Mouse (Mus musculus) liver, embryonic 15.5 days (tissue): ENCODE data around the gene Lrrc4b. TPM values are rescaled to one million over a fixed set of nuclear protein-coding genes. Genes with fewer than 3 reads are reported as not detected.
A peak's percentile ranks its signal among the peaks of the same experiment; 100 is the strongest.

Experiments used
- ATAC-seq: fragments of 200-750 bp; cut with Nextera tagmentation; 2 replicates; pipeline ENCODE4 v1.8.0; 2017; ENCODE audit warnings: moderate number of reproducible peaks, mild to moderate bottlenecking, moderate library complexity; ENCODE audit not compliant: insufficient read depth
- H3K27ac ChIP-seq: fragments of 300-500 bp; sonication (generic); replicated peaks from 2 replicates; pipeline ENCODE4 v1.5.1; 2015; ENCODE audit warnings: mild to moderate bottlenecking, inconsistent platforms
- H3K27me3 ChIP-seq: fragments of 300-500 bp; sonication (generic); 2 replicates; pipeline ENCODE4 v1.6.1; 2015; ENCODE audit warnings: mild to moderate bottlenecking, inconsistent platforms
- H3K36me3 ChIP-seq: fragments of 300-500 bp; sonication (generic); replicated peaks from 2 replicates; pipeline ENCODE4 v1.6.1; 2015; ENCODE audit warnings: moderate library complexity, mild to moderate bottlenecking, inconsistent platforms
- H3K4me1 ChIP-seq: fragments of 300-500 bp; sonication (generic); replicated peaks from 2 replicates; pipeline ENCODE4 v1.6.1; 2015; ENCODE audit warnings: inconsistent platforms
- H3K4me2 ChIP-seq: fragments of 300-500 bp; sonication (generic); 2 replicates; pipeline ENCODE4 v1.6.1; 2015; ENCODE audit warnings: moderate library complexity, mild to moderate bottlenecking, inconsistent platforms
- H3K4me3 ChIP-seq: fragments of 300-500 bp; sonication (generic); replicated peaks from 2 replicates; pipeline ENCODE4 v1.5.1; 2015; ENCODE audit warnings: mild to moderate bottlenecking, inconsistent platforms
- H3K9ac ChIP-seq: fragments of 300-500 bp; sonication (generic); 2 replicates; pipeline ENCODE4 v1.6.1; 2015; ENCODE audit warnings: moderate library complexity, mild to moderate bottlenecking, inconsistent platforms
- H3K9me3 ChIP-seq: fragments of 300-500 bp; sonication (generic); replicated peaks from 2 replicates; pipeline ENCODE4 v1.6.1; 2016; ENCODE audit warnings: inconsistent platforms
- WGBS: fragments of 180-500 bp; shearing (Covaris S2); methylation state at CpG from one replicate; pipeline ENCODE4 v1.1.7; 2015; ENCODE audit warnings: mixed read lengths; ENCODE audit not compliant: insufficient replicate concordance; 5-methylcytosine and 5-hydroxymethylcytosine counted together
- polyA plus RNA-seq: library from polyadenylated mRNA; unstranded; fragments of >200 nt; fragmentation: Nextera tagmentation; extraction: Ambion mirVana; gene quantifications from 2 replicates; pipeline ENCODE4 v1.2.1, GENCODE M21; 2015

The Lrrc4b gene
- polyA plus RNA-seq, 1 experiment from 2014 or later: not detected

DNA sequence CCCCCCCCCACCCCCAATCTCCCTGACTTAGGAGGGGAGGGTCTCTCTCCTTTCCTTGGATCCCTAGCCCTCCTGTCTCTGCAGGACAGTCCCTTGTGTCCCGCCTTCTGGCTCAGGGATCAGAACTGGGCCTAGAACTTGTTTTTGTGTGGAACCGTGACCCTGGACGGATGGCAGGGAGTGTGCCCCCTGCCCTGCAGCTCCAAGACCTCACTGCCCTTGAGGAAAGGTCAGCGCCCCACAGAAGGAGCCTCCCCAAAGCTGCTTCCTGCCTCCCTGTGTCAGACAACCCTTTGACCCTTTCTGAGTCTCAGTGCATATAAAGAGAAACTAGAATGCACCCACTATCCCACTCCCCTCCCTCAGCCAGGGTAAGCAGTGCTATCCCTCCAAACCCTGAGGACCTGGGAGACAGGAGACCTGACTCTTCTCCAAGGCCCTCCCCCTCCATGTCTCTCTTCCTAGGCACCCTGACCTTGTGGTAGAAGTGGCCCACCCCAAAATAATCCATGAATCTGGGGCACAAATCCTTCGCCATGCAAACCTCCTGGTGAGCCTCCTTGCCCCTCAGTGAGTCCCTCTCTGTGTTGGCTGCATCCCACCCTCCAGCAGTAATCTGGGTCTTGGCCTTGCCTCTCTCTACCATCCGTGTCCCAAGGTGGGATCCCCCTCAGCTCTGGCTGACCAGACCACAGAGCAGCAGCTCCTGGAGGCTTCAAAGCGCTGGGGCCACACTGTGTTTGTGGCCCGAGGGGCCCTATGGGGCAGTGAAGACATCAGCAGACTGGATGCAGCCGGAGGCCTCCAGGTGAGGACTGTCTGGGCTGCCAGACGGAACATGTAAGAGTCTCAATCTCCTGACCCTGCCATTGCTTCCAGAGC, 37.4 kb downstream of the Lrrc4b start:
- no peak overlapping the region for H3K4me3 ChIP-seq
- H3K4me1 ChIP-seq: peaks cover 85% of the 10 kb centered on the region
- peaks cover 43% of the 10 kb centered on the region for H3K27me3 ChIP-seq
- H3K4me2 ChIP-seq: peak overlapping the region; percentile 84
- ATAC-seq: no peak
- no peaks in the 10 kb centered on the region for H3K9me3 ChIP-seq
- H3K9ac ChIP-seq: no peak overlapping the region; the same call in 1 of the 2 replicates
- 74% methylated on average over 10 of the region's 10 CpGs for WGBS
- H3K36me3 ChIP-seq: peaks cover 23% of the 10 kb centered on the region
- H3K27ac ChIP-seq: 0 out of 2 replicates have a peak overlapping the region, but pooled peaks have one; percentile 93

GRCm38 (mm10) chr7:44466888-44467311, 38.1 kb downstream of the Lrrc4b start:
- 77% methylated on average over 16 of the region's 16 CpGs for WGBS
- H3K4me2 ChIP-seq: peak overlapping the region; percentile 84
- peak overlapping the region; percentile 93 for H3K27ac ChIP-seq
- peaks cover 28% of the 10 kb centered on the region for H3K36me3 ChIP-seq
- no peak overlapping the region for H3K9ac ChIP-seq
- peaks cover 37% of the 10 kb centered on the region for H3K27me3 ChIP-seq
- H3K9me3 ChIP-seq: no peaks in the 10 kb centered on the region
- no peak for ATAC-seq
- H3K4me3 ChIP-seq: peak overlapping the region; percentile 82
- H3K4me1 ChIP-seq: peaks cover 91% of the 10 kb centered on the region

- peak; percentile 86 for ATAC-seq
- Histone ChIP-seq H3K4me2 (peak within 1 kb of the TSS; percentile 84), H3K9ac (peak within 1 kb of the TSS; percentile 84), H3K36me3 (peaks cover 28% of the 10 kb centered on the region), H3K27ac (peak within 1 kb of the TSS; percentile 93), H3K27me3 (peaks cover 32% of the 10 kb centered on the region), H3K4me1 (peaks cover 96% of the 10 kb centered on the region), H3K4me3 (peak within 1 kb of the TSS; percentile 82), H3K9me3 (no peaks in the 10 kb centered on the region)
- under 1% methylated on average over 42 of the region's 42 CpGs for WGBS
Measured at GRCm38 (mm10) chr7:44467811-44468411, 39.1 kb downstream of the Lrrc4b start, which contains the start of gene Josd2. Gene Josd2 (plus strand): TSS chr7:44467980.

DNA sequence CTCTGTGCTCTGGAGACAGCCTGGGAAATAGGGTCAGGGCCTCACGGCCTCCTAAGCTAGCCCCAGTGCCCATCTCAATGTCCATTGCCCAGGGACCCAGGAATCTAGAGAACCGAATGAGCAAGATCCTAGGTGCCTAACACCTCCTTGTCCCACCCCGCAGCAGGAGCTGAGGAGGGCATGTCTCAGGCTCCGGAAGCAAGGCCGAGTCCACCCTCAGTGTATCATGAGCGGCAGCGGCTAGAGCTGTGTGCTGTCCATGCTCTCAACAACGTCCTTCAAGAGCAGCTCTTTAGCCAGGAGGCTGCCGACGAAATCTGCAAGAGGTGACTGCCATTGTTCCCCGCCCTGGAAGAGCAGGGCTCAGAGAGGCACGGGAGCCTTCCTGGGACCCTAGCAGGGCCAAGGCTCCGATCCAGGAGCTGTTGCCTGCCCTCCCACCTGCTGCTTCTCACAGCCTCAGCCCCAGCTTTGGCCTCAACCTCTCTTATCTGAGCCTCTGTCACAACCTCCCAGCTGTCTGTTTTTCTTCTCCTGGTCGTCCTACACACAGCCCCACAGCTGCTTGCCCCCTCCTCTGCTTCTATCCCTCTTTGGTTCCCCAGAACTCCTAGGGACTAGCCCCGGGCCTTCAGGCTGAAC, 39.9 kb downstream of the Lrrc4b start:
- Histone ChIP-seq H3K4me3 (peak overlapping the region; percentile 82), H3K4me2 (peak overlapping the region; percentile 84), H3K27ac (peak overlapping the region; percentile 93), H3K4me1 (peaks cover 94% of the 10 kb centered on the region), H3K9me3 (no peaks in the 10 kb centered on the region), H3K27me3 (peaks cover 30% of the 10 kb centered on the region), H3K36me3 (peaks cover 28% of the 10 kb centered on the region), H3K9ac (peak overlapping the region; percentile 84)
- ATAC-seq: peak; percentile 10; the same call in 1 of the 2 replicates
- WGBS: 44% methylated on average over 15 of the region's 15 CpGs

DNA sequence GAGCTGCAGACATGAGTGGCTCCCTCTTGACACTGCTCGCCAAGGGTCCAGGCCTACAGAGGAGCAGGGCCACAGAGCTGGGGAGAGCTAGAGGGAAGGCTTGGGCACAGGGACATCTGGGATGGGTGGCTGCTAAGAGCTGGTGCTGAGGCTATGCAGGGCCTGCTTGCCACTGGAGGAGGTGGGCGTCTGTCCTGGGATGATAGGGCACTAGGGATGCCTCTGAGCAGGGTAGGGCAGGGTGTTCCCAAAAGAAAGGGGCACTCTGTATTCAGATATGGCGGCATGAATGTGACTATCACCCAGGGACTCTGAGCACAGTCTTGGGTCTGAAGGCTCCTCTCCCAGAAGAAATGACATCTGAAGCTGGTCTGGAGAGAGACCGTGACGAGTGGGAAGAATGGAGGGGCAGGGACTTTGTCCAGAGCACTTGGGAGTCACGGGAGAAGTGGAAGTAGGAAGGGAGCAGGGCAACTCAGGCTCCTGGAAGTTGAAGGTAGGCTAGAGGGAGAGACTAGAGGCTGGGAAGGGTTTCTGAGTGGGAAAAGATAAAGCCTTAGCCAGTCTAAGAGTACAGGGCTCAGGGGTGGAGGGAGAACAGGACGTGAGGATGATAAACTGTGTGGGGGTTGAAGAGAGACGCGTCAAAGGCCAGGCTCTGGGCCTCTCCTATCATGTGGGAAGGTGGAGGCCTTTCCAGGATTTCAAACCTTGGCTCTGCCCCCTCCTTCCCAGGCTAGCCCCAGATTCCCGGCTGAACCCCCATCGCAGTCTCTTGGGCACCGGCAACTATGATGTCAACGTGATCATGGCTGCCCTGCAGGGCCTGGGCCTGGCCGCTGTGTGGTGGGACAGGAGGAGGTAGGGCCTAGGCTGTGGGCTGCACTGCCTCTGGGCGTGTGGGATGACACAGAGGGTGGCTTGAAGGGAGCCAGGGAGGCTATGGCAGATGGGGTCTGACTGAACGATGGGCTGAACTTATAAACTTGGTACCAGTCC, 41.2 kb downstream of the Lrrc4b start:
- peak; percentile 59 for ATAC-seq
- H3K9me3 ChIP-seq: no peaks in the 10 kb centered on the region
- H3K4me1 ChIP-seq: peaks cover 91% of the 10 kb centered on the region
- peak overlapping the region; percentile 93 for H3K27ac ChIP-seq
- H3K27me3 ChIP-seq: peaks cover 30% of the 10 kb centered on the region
- peak overlapping the region; percentile 82 for H3K4me3 ChIP-seq
- H3K9ac ChIP-seq: peak overlapping the region; percentile 84
- H3K36me3 ChIP-seq: peaks cover 28% of the 10 kb centered on the region
- peak overlapping the region; percentile 84 for H3K4me2 ChIP-seq
- 53% methylated on average over 16 of the region's 16 CpGs for WGBS

- Histone ChIP-seq H3K27me3 (peaks cover 33% of the 10 kb centered on the region), H3K9me3 (no peaks in the 10 kb centered on the region), H3K4me3 (peak overlapping the region; percentile 82), H3K4me1 (peaks cover 88% of the 10 kb centered on the region), H3K4me2 (peak overlapping the region; percentile 84), H3K36me3 (peaks cover 28% of the 10 kb centered on the region), H3K9ac (peak overlapping the region; percentile 84; the same call in 1 of the 2 replicates), H3K27ac (peak overlapping the region; percentile 93)
- WGBS: 72% methylated on average over 16 of the region's 16 CpGs
- ATAC-seq: no peak
Measured at GRCm38 (mm10) chr7:44470696-44471612, 42.1 kb downstream of the Lrrc4b start.

GRCm38 (mm10) chr7:44471880-44472557, 43.2 kb downstream of the Lrrc4b start:
- no peak overlapping the region for H3K4me2 ChIP-seq
- H3K4me1 ChIP-seq: peaks cover 77% of the 10 kb centered on the region
- H3K27ac ChIP-seq: peak overlapping the region; percentile 93
- H3K9ac ChIP-seq: no peak overlapping the region; the same call in 1 of the 2 replicates
- H3K27me3 ChIP-seq: peaks cover 44% of the 10 kb centered on the region
- H3K4me3 ChIP-seq: no peak overlapping the region
- peaks cover 28% of the 10 kb centered on the region for H3K36me3 ChIP-seq
- H3K9me3 ChIP-seq: no peaks in the 10 kb centered on the region
- WGBS: 53% methylated on average over 6 of the region's 6 CpGs
- no peak for ATAC-seq

DNA sequence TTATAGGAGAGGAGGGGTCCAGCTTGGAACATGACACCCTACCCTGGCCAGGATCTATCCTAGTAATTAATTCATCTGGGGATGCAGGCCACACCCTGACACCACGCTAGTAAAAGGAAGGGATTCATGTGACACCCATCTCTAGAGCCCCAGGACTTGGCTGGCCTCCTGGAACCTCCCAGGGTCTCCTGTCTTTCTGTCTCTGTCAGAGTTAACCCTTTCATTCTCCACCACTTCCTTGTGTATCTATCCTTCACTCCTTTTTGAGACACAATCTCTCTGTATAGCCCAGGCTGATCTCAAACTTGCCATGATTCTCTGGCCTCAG, 43.7 kb downstream of the Lrrc4b start:
- Histone ChIP-seq H3K4me2 (no peak overlapping the region), H3K9ac (0 out of 2 replicates have a peak overlapping the region, but pooled peaks have one; percentile 36), H3K27ac (no peak overlapping the region), H3K27me3 (peaks cover 49% of the 10 kb centered on the region), H3K9me3 (no peaks in the 10 kb centered on the region), H3K36me3 (peaks cover 28% of the 10 kb centered on the region), H3K4me3 (no peak overlapping the region), H3K4me1 (peaks cover 72% of the 10 kb centered on the region)
- ATAC-seq: no peak
- 30% methylated on average over 1 of the region's 1 CpGs for WGBS

DNA sequence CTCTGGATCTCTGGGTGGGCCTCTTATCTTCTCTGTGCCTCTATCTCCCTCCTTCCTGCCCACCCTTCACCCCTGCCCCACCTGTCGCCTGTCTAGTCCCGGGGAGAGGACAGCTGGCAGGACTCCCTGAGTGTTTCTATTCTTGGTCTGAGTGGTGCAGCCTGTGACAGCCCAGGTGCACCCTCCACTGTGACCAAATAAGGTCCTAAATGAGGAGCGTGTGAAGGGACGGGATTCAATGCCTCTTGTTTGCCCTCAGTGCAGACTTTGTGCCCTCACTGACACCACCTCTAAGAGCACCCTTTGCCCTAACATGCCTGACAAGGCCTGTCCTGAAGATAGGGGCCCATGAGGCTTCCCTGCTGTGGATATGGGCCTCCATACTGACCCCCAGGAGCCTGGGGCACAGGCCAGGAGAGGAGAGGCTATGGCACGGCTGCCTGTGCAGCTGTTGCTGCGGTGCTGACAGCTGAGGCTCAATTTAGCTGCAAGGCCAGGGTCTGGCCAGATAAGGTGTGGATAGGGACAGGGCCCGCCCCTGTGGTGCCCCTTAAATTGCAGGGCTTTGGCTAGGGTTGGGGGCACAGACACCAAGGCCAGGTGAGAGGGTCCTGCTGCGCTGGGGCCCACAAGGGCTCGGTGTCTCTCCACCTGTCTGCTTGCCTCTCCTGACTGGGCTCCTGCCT, 44.3 kb downstream of the Lrrc4b start:
- ATAC-seq: no peak
- H3K9me3 ChIP-seq: no peaks in the 10 kb centered on the region
- no peak overlapping the region for H3K27ac ChIP-seq
- peaks cover 28% of the 10 kb centered on the region for H3K36me3 ChIP-seq
- H3K4me2 ChIP-seq: 0 out of 2 replicates have a peak overlapping the region, but pooled peaks have one; percentile 9
- H3K9ac ChIP-seq: peak overlapping the region; percentile 36; the same call in 1 of the 2 replicates
- H3K4me1 ChIP-seq: peaks cover 70% of the 10 kb centered on the region
- 37% methylated on average over 9 of the region's 9 CpGs for WGBS
- no peak overlapping the region for H3K4me3 ChIP-seq
- H3K27me3 ChIP-seq: peaks cover 55% of the 10 kb centered on the region
